Mouse (Mus musculus) cerebellum, adult 2 months (tissue): ENCODE measurements around the gene Hdgf. TPM values are rescaled to one million over a fixed set of nuclear protein-coding genes. Genes with fewer than 3 reads are reported as not detected.

Experiments used
- DNase-seq, 2 experiments: peaks; one replicate each; pipeline ENCODE4 v3.0.0; 2021
- H3K27ac ChIP-seq: fragments of 200-500 bp; 2 replicates; pipeline ENCODE4 v1.5.1; 2012; ENCODE audit warnings: low read length, control low read depth, inconsistent platforms; ENCODE audit not compliant: insufficient read depth
- H3K27me3 ChIP-seq: fragments of 200-500 bp; 2 replicates; pipeline ENCODE4 v1.6.1; 2012; ENCODE audit warnings: inconsistent platforms, mild to moderate bottlenecking, low read length, moderate library complexity; ENCODE audit not compliant: control insufficient read depth, insufficient read depth
- H3K4me1 ChIP-seq: fragments of 200-500 bp; 2 replicates; pipeline ENCODE4 v1.6.1; 2011; ENCODE audit warnings: low read length; ENCODE audit not compliant: control insufficient read depth, insufficient read depth
- H3K4me3 ChIP-seq: fragments of 200-500 bp; replicated peaks from 2 replicates; pipeline ENCODE3; 2011; ENCODE audit warnings: mild to moderate bottlenecking, low read depth, low read length, control low read depth; ENCODE audit not compliant: insufficient read depth
- CTCF ChIP-seq: fragments of 200-500 bp; IDR thresholded peaks from 2 replicates; pipeline ENCODE4 v1.5.1; 2011; ENCODE audit warnings: low read depth, mild to moderate bottlenecking, control low read depth, low read length, moderate library complexity, borderline replicate concordance; ENCODE audit not compliant: insufficient read depth
- POLR2A ChIP-seq: fragments of 200-500 bp; IDR thresholded peaks from 2 replicates; pipeline ENCODE4 v1.6.1; 2011; ENCODE audit warnings: low read length, control low read depth, borderline replicate concordance; ENCODE audit not compliant: insufficient read depth
- WGBS: fragments of 180-500 bp; shearing (Covaris S2); methylation state at CpG from one replicate; pipeline ENCODE4 v1.1.7; 2018; 5-methylcytosine and 5-hydroxymethylcytosine counted together
- polyA plus RNA-seq: library from polyadenylated mRNA; depleted of rRNA; stranded (reverse); fragments of >200 nt; gene quantifications from 2 replicates; pipeline ENCODE4 v1.2.3, GENCODE M21; 2012

Hdgf gene
- polyA plus RNA-seq, 1 experiment = 194 TPM

DNA sequence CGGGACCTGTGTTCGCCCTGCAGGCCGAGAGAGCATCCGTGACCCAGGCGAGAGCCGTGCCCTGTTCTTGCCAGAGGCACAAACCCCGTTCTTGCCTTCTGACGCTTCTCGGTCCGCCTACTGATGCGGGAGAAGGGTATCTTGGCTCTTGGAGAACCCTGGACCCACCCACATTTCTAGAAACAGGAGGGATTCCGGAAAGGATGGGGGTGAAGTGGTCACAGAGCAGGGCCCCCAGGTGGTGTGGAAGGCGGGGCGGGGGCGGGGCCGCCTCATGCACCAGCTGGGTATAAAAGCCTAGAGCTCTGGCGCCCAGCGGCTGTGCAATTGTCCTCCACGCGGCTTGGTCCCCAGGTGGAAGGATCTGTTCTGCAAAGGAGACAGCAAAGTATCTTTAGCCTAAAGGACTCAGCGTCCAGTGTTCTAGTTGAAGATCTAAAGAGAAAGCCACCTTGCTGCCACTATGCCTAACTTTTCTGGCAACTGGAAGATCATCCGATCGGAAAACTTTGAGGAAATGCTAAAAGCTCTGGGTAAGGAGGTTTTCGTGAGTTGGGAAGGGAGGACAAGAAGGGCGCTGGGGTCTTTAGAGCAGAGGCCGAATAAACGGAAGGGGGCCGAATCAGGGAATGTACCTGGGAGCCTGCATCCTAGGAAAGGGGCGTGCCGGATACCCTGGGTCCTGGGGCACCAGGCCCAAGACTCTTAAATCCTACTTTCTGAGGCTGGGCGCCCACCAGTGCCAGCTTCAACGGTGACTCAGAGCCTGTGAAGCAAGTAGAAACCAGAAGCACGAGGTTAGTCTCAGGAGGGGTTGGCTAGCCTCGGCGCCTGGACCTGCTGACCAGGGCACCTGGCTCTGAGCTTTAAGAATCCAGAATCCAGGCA, 42.5 kb downstream of the Hdgf start, which contains the start of gene Crabp2:
Crabp2 (plus strand) TSS at position 289 of the 888 bp plus-strand sequence.
- no peak for DNase-seq
- TF ChIP-seq POLR2A = no peak
- TF ChIP-seq CTCF = no peak
- H3K4me3 ChIP-seq = no peak within 1 kb of the TSS
- no peak within 1 kb of the TSS for H3K27ac ChIP-seq
- H3K4me1 ChIP-seq = no peaks in the 10 kb centered on the region; the same call in 1 of the 2 replicates
- 5% methylated on average over 35 of the region's 35 CpGs for WGBS
- H3K27me3 ChIP-seq = peaks cover 7% of the 10 kb centered on the region; the same call in 1 of the 2 replicates

- Histone ChIP-seq H3K27me3 (peaks cover 7% of the 10 kb centered on the region; the same call in 1 of the 2 replicates), H3K27ac (no peak overlapping the region), H3K4me3 (no peak overlapping the region), H3K4me1 (no peaks in the 10 kb centered on the region; the same call in 1 of the 2 replicates)
- 29% methylated on average over 16 of the region's 16 CpGs for WGBS
- DNase-seq = no peak
- no peak for TF ChIP-seq POLR2A
- TF ChIP-seq CTCF = no peak
Observed at GRCm38 (mm10) chr3:87949266-87949954, 43.3 kb downstream of the Hdgf start.

DNA sequence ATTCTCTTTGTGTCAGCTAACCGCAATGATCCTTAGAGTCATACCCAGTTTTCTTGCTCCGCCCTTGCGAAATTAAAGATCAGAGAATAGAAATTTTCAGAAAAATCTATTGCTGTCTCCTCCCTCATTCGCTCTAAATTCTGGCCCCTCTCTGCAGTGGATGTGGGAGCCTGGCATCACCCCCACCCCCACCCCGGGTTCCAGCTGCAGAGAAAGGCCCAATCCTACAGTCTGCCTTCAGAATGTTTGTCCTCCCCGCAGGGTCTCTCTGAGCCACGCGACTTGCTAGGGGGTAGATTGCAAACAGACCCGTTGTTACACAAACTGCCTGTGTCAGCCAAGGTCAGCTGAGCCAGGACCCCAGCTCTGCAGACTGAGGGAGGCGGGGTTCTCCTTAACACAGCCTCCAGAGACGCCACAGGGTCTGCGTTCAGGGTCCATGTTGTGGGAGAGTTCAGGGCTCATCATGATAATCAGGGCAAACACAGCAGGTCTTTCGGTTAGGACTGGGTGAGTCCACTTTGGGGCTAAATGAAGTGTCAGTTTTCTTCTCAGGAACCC, 43.9 kb downstream of the Hdgf start:
- H3K4me3 ChIP-seq = no peak overlapping the region
- no peak for TF ChIP-seq CTCF
- peaks cover 7% of the 10 kb centered on the region; the same call in 1 of the 2 replicates for H3K27me3 ChIP-seq
- 43% methylated on average over 13 of the region's 13 CpGs for WGBS
- H3K27ac ChIP-seq = no peak overlapping the region
- no peaks in the 10 kb centered on the region; the same call in 1 of the 2 replicates for H3K4me1 ChIP-seq
- no peak for DNase-seq

DNA sequence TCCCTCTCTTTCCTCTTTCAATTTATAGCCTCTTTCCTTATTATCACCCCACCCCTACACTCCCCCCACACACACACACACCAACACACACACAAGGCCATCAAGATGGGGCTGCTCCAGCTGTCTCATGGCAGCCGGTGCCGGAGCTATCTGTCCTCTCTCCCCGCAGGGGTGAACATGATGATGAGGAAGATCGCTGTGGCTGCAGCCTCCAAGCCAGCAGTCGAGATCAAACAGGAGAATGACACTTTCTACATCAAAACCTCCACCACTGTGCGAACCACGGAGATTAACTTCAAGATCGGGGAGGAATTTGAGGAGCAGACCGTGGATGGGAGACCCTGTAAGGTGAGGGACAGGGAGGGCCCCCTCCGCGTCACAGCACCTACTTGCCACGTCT, 45.8 kb downstream of the Hdgf start:
- Histone ChIP-seq H3K27me3 (peaks cover 7% of the 10 kb centered on the region; the same call in 1 of the 2 replicates), H3K27ac (no peak overlapping the region), H3K4me1 (no peaks in the 10 kb centered on the region), H3K4me3 (no peak overlapping the region)
- no peak for DNase-seq
- TF ChIP-seq POLR2A = no peak
- TF ChIP-seq CTCF = no peak
- 26% methylated on average over 12 of the region's 12 CpGs for WGBS

DNA sequence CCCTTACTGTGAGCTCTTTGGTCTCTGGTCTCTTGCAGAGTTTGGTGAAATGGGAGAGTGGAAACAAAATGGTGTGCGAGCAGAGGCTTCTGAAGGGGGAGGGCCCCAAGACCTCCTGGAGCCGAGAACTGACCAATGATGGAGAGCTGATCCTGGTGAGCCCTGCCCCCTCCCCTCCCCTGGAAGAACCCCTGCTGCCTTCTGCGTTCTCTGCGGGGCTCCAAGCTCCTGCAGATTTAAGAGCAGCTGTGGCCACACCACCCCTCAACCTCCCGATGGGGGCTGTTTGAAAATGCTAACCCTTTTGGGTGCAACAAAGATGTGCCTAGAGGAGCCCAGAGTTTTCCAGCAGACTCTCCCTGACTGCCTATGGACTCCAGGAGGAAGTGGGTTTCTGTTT, 46.3 kb downstream of the Hdgf start:
- Histone ChIP-seq H3K27ac (no peak overlapping the region), H3K4me1 (no peaks in the 10 kb centered on the region), H3K4me3 (no peak overlapping the region), H3K27me3 (peaks cover 7% of the 10 kb centered on the region; the same call in 1 of the 2 replicates)
- TF ChIP-seq POLR2A (no peak), CTCF (no peak)
- WGBS = 12% methylated on average over 5 of the region's 5 CpGs
- no peak for DNase-seq

DNA sequence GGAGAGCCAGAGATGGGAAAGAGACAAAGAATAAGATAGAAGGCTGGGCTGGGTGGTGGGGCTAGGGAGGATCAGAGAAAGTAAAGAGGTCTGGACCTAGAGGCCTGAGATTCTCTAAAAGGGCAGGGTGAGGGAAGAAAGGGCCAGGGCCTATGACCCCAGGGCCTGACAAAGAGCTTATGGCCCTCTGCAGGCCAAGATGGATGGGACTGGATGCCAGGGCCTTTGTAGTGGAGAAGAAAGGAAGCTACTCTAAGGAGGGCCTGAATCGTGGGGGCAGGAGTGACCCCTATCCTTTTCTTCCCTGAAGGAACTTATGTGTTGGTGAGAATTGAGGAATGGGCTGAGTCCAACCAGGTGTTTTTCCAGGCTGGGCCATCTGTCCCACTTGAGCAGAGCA, 51.9 kb downstream of the Hdgf start:
- no peak overlapping the region for H3K4me3 ChIP-seq
- TF ChIP-seq POLR2A (no peak), CTCF (no peak)
- WGBS = 11% methylated on average over 1 of the region's 1 CpGs
- DNase-seq = no peak
- H3K4me1 ChIP-seq = no peaks in the 10 kb centered on the region
- peaks cover 1% of the 10 kb centered on the region; the same call in 1 of the 2 replicates for H3K27me3 ChIP-seq
- no peak overlapping the region for H3K27ac ChIP-seq

DNA sequence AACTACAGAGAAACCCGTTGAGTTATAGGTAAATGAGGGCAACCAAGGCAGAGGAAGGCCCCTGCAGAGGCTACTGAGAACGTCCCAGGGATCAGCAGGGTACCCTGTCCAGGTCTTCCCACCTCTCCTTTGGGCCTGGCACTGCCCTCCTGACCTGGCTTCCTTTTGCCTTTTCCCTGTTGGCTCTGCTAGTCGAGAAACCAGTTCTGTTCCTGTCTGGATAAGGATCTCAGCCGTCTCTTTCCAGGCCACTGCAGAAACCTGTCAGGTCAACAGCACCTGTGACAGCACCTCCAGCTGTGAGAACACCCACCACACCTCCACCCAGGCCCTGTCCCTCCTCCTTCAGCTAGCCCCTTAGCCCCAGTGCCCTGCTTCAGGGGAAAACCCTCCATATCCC, 52.4 kb downstream of the Hdgf start:
- no peak for DNase-seq
- no peaks in the 10 kb centered on the region for H3K4me1 ChIP-seq
- TF ChIP-seq CTCF (no peak), POLR2A (no peak)
- no peak overlapping the region for H3K27ac ChIP-seq
- H3K4me3 ChIP-seq = no peak overlapping the region
- 35% methylated on average over 4 of the region's 4 CpGs for WGBS
- H3K27me3 ChIP-seq = 0 out of 2 replicates have a peak, but pooled peaks cover 1% of the 10 kb centered on the region

DNA sequence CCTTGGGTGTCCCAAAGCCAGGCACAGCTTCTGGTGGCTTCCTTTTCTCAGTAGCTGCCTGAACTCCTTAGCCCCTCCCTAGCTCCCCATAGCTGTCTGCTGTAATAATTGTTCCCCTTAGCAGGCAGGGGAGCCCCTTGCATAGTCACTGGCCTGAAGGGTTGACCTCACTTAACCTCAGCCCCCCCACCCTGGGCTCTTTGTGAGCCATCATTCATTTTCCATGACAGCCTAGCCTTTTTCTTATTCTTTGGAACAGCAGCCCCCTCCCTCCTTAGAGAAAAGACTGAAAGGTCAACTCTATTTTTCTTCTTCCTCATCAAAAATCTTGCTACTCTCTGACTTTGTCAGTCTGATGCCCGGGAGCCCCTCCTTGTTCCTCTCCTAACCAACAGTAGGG, 52.8 kb downstream of the Hdgf start:
- no peak overlapping the region for H3K27ac ChIP-seq
- DNase-seq = no peak
- no peak overlapping the region for H3K4me3 ChIP-seq
- no peak for TF ChIP-seq CTCF
- no peak for TF ChIP-seq POLR2A
- 0 out of 2 replicates have a peak, but pooled peaks cover 1% of the 10 kb centered on the region for H3K27me3 ChIP-seq
- 46% methylated on average over 1 of the region's 1 CpGs for WGBS
- H3K4me1 ChIP-seq = no peaks in the 10 kb centered on the region
